Mouse (Mus musculus) ES-E14 (cell line): ENCODE data around the gene Qrfp.

Experiments used
- CHD2 ChIP-seq: IDR thresholded peaks from 2 replicates; pipeline ENCODE4 v1.6.1; 2014; ENCODE audit warnings: mild to moderate bottlenecking, low read depth, low read length, inconsistent platforms
- HCFC1 ChIP-seq: IDR thresholded peaks from 2 replicates; pipeline ENCODE4 v1.6.1; 2012; ENCODE audit warnings: low read length, inconsistent platforms, borderline replicate concordance; ENCODE audit not compliant: insufficient read depth
- MAFK ChIP-seq: IDR thresholded peaks from 2 replicates; pipeline ENCODE4 v1.6.1; 2014; ENCODE audit warnings: mild to moderate bottlenecking, low read depth, low read length, inconsistent platforms; ENCODE audit not compliant: insufficient read depth
- ZC3H11A ChIP-seq: IDR thresholded peaks from 2 replicates; pipeline ENCODE4 v1.6.1; 2012; ENCODE audit warnings: low read depth, mild to moderate bottlenecking, inconsistent platforms, low read length, borderline replicate concordance
- ZNF384 ChIP-seq: IDR thresholded peaks from 2 replicates; pipeline ENCODE4 v1.6.1; 2012; ENCODE audit warnings: low read depth, low read length, inconsistent platforms

DNA sequence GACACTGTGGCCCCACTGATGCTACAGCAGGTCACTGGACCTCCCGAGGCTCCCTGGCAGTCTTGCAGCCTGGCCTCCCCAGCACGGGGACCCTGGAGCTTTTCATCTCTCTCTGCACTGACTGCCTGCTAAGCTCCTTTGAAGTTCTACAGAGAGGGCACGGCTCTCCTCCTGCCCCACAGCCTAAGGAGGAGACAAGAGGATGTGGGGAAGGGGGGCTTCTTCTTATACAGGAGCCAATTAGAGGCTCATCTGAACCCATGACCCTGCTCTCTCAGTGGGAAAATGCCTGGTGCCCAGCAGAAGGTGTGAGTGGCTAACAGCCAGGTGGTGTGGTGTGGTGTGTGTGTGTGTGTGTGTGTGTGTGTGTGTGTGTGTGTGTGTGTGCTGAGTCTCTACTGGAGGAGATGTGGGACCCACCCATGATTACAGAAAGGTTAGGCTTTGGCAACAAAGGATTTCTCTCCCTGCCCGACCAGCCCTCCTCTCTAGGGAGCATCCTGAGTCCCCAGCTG lies 18.0 kb upstream of the Qrfp start:
- no peak for TF ChIP-seq MAFK
- no peak for TF ChIP-seq ZC3H11A
- no peak for TF ChIP-seq ZNF384
- no peak for TF ChIP-seq HCFC1
- TF ChIP-seq CHD2: no peak
